Comparison of ENCODE assay signal across 8 mouse cellular contexts in the genomic region with DNA sequence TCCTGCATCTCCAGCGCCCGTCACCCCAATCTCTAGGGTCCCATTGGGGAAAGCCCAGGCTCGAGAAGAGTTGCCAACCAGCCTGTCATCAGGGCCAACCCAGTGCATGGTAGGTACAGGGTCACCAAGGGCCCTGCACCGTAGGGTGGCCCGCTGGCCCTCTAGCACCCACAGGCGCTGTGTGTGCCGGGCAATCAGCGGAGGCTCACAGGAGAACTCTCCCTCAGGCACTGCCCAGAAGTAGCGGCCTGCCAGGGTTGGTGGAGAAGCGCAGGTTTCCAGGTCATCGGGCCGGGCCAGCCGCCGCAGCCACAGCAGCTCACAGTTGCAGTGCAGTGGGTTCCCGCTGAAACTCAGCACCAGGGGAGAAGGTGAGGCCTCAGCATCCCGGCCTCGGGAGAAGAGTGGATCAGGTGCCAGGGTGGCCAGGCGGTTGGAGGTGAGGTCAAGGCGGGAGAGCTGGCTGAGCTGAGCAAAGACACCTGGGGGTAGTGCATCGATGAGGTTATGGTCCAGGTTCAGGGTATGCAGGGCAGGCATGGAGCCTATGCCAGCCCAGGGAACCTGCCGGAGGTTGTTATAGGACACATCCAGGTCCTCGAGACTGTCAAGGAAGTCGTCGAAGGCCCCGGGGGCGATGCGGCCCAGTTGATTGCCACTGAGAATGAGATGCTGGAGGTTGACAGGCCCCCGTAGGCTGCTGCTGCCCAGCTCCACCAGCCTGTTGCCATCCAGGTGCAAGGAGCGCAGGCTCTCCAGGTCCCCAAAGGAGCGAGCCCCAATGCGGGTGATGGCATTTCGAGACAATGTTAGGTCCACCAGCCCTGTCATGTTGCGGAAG. TPM values are rescaled to one million over a fixed set of nuclear protein-coding genes. Genes with fewer than 3 reads are reported as not detected.
DNase-seq lines count a peak whose midpoint lies in the region; ATAC-seq and TF ChIP-seq lines count a peak whose summit lies in the region.

No protein-coding gene starts in this region.

- H3K4me3 ChIP-seq in heart, embryonic 11.5 days (ENCODE audit: low read depth, low read length): peak overlapping the region; percentile 91; the same call in 1 of the 2 replicates
- peak overlapping the region; percentile 95 for H3K4me3 ChIP-seq in midbrain, embryonic 10.5 days
- no peak overlapping the region for H3K4me3 ChIP-seq in midbrain, embryonic 11.5 days (ENCODE audit: low read depth, low read length)
- peak overlapping the region; percentile 79 for H3K4me3 ChIP-seq in intestine, postnatal 0 days (ENCODE audit: low read depth, low read length)
- peak overlapping the region; percentile 84; the same call in 1 of the 2 replicates for H3K4me3 ChIP-seq in stomach, embryonic 16.5 days (replicated peaks; ENCODE audit: low read length)

- no peak for ATAC-seq in heart, embryonic 11.5 days (replicated peaks; ENCODE audit: insufficient number of reproducible peaks, low FRiP score, low TSS enrichment)
- no peak for ATAC-seq in midbrain, embryonic 11.5 days (ENCODE audit: low FRiP score)
- ATAC-seq in intestine, postnatal 0 days: no peak
- no peak for ATAC-seq in stomach, embryonic 16.5 days (ENCODE audit: insufficient read depth, low FRiP score)

- H3K27ac ChIP-seq in heart, embryonic 11.5 days (ENCODE audit: low read depth, low read length): no peak overlapping the region
- peak overlapping the region; percentile 98; the same call in 1 of the 2 replicates for H3K27ac ChIP-seq in midbrain, embryonic 10.5 days (replicated peaks)
- H3K27ac ChIP-seq in midbrain, embryonic 11.5 days (ENCODE audit: low read depth, low read length): no peak overlapping the region
- 0 out of 2 replicates have a peak overlapping the region, but pooled peaks have one; percentile 75 for H3K27ac ChIP-seq in intestine, postnatal 0 days (ENCODE audit: low read depth, low read length)
- H3K27ac ChIP-seq in stomach, embryonic 16.5 days (ENCODE audit: low read length): no peak overlapping the region; the same call in 1 of the 2 replicates

- intact Hi-C loops in heart, postnatal 25 days (cut with DNase I): no loop called here

- H3K9me3 ChIP-seq in heart, embryonic 11.5 days (replicated peaks; ENCODE audit: control insufficient read depth, low read length): no peaks in the 10 kb centered on the region
- H3K9me3 ChIP-seq in midbrain, embryonic 10.5 days (replicated peaks): no peaks in the 10 kb centered on the region
- H3K9me3 ChIP-seq in midbrain, embryonic 11.5 days (ENCODE audit: control insufficient read depth, low read length): no peaks in the 10 kb centered on the region
- H3K9me3 ChIP-seq in intestine, postnatal 0 days (ENCODE audit: control insufficient read depth): no peaks in the 10 kb centered on the region
- no peaks in the 10 kb centered on the region for H3K9me3 ChIP-seq in stomach, embryonic 16.5 days (replicated peaks; ENCODE audit: control insufficient read depth, low read length)

- WGBS in heart, embryonic 11.5 days (ENCODE audit: insufficient replicate concordance): 89% methylated on average over 33 of the region's 33 CpGs
- 91% methylated on average over 33 of the region's 33 CpGs for WGBS in midbrain, embryonic 10.5 days
- WGBS in midbrain, embryonic 11.5 days: 90% methylated on average over 33 of the region's 33 CpGs
- 84% methylated on average over 33 of the region's 33 CpGs for WGBS in intestine, postnatal 0 days
- 88% methylated on average over 33 of the region's 33 CpGs for WGBS in stomach, embryonic 16.5 days

- H3K9ac ChIP-seq in heart, embryonic 11.5 days (ENCODE audit: low read depth, low read length): no peak overlapping the region
- H3K9ac ChIP-seq in midbrain, embryonic 11.5 days (ENCODE audit: low read length): no peak overlapping the region; the same call in 1 of the 2 replicates
- peak overlapping the region; percentile 69; the same call in 1 of the 2 replicates for H3K9ac ChIP-seq in intestine, postnatal 0 days (ENCODE audit: low read depth, low read length)
- H3K9ac ChIP-seq in stomach, embryonic 16.5 days (ENCODE audit: low read length): peak overlapping the region; percentile 95

- peak overlapping the region; percentile 91 for H3K4me2 ChIP-seq in heart, embryonic 11.5 days
- H3K4me2 ChIP-seq in midbrain, embryonic 11.5 days: no peak overlapping the region; the same call in 1 of the 2 replicates
- peak overlapping the region; percentile 98 for H3K4me2 ChIP-seq in intestine, postnatal 0 days (replicated peaks; ENCODE audit: low read depth)
- H3K4me2 ChIP-seq in stomach, embryonic 16.5 days (ENCODE audit: low read depth, low read length): peak overlapping the region; percentile 82

- peaks cover 15% of the 10 kb centered on the region for H3K4me1 ChIP-seq in heart, embryonic 11.5 days (ENCODE audit: control insufficient read depth, insufficient read depth, low read length)
- H3K4me1 ChIP-seq in midbrain, embryonic 10.5 days: peaks cover 54% of the 10 kb centered on the region
- peaks cover 12% of the 10 kb centered on the region for H3K4me1 ChIP-seq in midbrain, embryonic 11.5 days (ENCODE audit: control insufficient read depth, insufficient read depth, low read length)
- H3K4me1 ChIP-seq in intestine, postnatal 0 days (replicated peaks; ENCODE audit: control insufficient read depth, insufficient read depth, low read length): peaks cover 3% of the 10 kb centered on the region; the same call in 1 of the 2 replicates
- peaks cover 16% of the 10 kb centered on the region; the same call in 1 of the 2 replicates for H3K4me1 ChIP-seq in stomach, embryonic 16.5 days (ENCODE audit: control insufficient read depth, insufficient read depth, low read length)

- peaks cover 12% of the 10 kb centered on the region for H3K36me3 ChIP-seq in heart, embryonic 11.5 days (ENCODE audit: control insufficient read depth, insufficient read depth, low read length)
- peaks cover 33% of the 10 kb centered on the region for H3K36me3 ChIP-seq in midbrain, embryonic 10.5 days
- peaks cover 9% of the 10 kb centered on the region for H3K36me3 ChIP-seq in midbrain, embryonic 11.5 days (ENCODE audit: control insufficient read depth, insufficient read depth, low read length)
- peaks cover 25% of the 10 kb centered on the region; the same call in 1 of the 2 replicates for H3K36me3 ChIP-seq in intestine, postnatal 0 days (ENCODE audit: control insufficient read depth, insufficient read depth)
- peaks cover 8% of the 10 kb centered on the region; the same call in 1 of the 2 replicates for H3K36me3 ChIP-seq in stomach, embryonic 16.5 days (ENCODE audit: control insufficient read depth, insufficient read depth, low read length)

- no peak for DNase-seq in heart, postnatal 25 days (ENCODE audit: low spot score)
- DNase-seq in midbrain, embryonic 10.5 days (ENCODE audit: low spot score): no peak
- no peak for DNase-seq in midbrain, embryonic 11.5 days (ENCODE audit: low spot score, missing footprints)
- DNase-seq in gastrocnemius, postnatal 10 days: no peak
- DNase-seq in adrenal gland, postnatal 36 days: no peak

- TF ChIP-seq CTCF in intestine, postnatal 0 days (IDR thresholded peaks at IDR 0.05; ENCODE audit: low read depth): no peak

- peaks cover 7% of the 10 kb centered on the region; the same call in 1 of the 2 replicates for H3K27me3 ChIP-seq in heart, embryonic 11.5 days (ENCODE audit: control insufficient read depth, insufficient read depth, low read length)
- peaks cover 18% of the 10 kb centered on the region for H3K27me3 ChIP-seq in midbrain, embryonic 10.5 days (ENCODE audit: low read depth, poor library complexity, severe bottlenecking)
- peaks cover 2% of the 10 kb centered on the region; the same call in 1 of the 2 replicates for H3K27me3 ChIP-seq in midbrain, embryonic 11.5 days (ENCODE audit: control insufficient read depth, insufficient read depth, low read length)
- no peaks in the 10 kb centered on the region for H3K27me3 ChIP-seq in intestine, postnatal 0 days (replicated peaks; ENCODE audit: control insufficient read depth, insufficient read depth, low read length)
- H3K27me3 ChIP-seq in stomach, embryonic 16.5 days (ENCODE audit: control insufficient read depth, insufficient read depth, low read length): no peaks in the 10 kb centered on the region

RNA-seq across cellular contexts. Expression of gene Lrfn4, which starts 1.8 kb away (rescaled TPM):
- 4.7 TPM in 2 replicates for polyA plus RNA-seq in heart, embryonic 11.5 days (2014; fragmentation: Nextera tagmentation; extraction: Ambion mirVana)
- 10 to 100 TPM in 1 of 2 experiments, 1 to 10 TPM in 1; 9.5 to 10.5 TPM for total RNA-seq in heart, postnatal 25 days (2021)
- 5.6 and 6.5 TPM in 2 replicates for polyA plus RNA-seq in midbrain, embryonic 10.5 days (2016; fragmentation: Nextera tagmentation; extraction: Ambion mirVana)
- polyA plus RNA-seq in midbrain, embryonic 11.5 days (2014; fragmentation: Nextera tagmentation; extraction: Ambion mirVana): 7.5 and 7.6 TPM in 2 replicates
- polyA plus RNA-seq in intestine, postnatal 0 days (2015; fragmentation: Nextera tagmentation; extraction: Ambion mirVana): 4.6 and 4.8 TPM in 2 replicates
- 2.1 and 2.5 TPM in 2 replicates for polyA plus RNA-seq in stomach, embryonic 16.5 days (2015; fragmentation: Nextera tagmentation; extraction: Ambion mirVana)
- 1 to 10 TPM; 5.1 to 7.1 TPM for total RNA-seq in gastrocnemius, postnatal 10 days (2021)
- total RNA-seq in adrenal gland, postnatal 36 days (2021): 1 to 10 TPM; 5.5 to 6.9 TPM

RNA-seq across cellular contexts. Expression of gene Rce1, which starts 11.8 kb away (rescaled TPM):
- 39.0 and 39.9 TPM in 2 replicates for polyA plus RNA-seq in heart, embryonic 11.5 days (2014; fragmentation: Nextera tagmentation; extraction: Ambion mirVana)
- total RNA-seq in heart, postnatal 25 days (2021): 10 to 100 TPM; 10.9 to 11.1 TPM
- polyA plus RNA-seq in midbrain, embryonic 10.5 days (2016; fragmentation: Nextera tagmentation; extraction: Ambion mirVana): 80.7 and 87.0 TPM in 2 replicates
- polyA plus RNA-seq in midbrain, embryonic 11.5 days (2014; fragmentation: Nextera tagmentation; extraction: Ambion mirVana): 61.0 and 68.7 TPM in 2 replicates
- 37.0 and 37.4 TPM in 2 replicates for polyA plus RNA-seq in intestine, postnatal 0 days (2015; fragmentation: Nextera tagmentation; extraction: Ambion mirVana)
- polyA plus RNA-seq in stomach, embryonic 16.5 days (2015; fragmentation: Nextera tagmentation; extraction: Ambion mirVana): 64.7 and 66.0 TPM in 2 replicates
- 10 to 100 TPM in 1 of 2 experiments, 1 to 10 TPM in 1; 8.8 to 10.1 TPM for total RNA-seq in gastrocnemius, postnatal 10 days (2021)
- 10 to 100 TPM; 36.2 to 38.3 TPM for total RNA-seq in adrenal gland, postnatal 36 days (2021)

Comparison
In these comparisons a context has a peak if more than half of its experiments do, and no peak if none do; other contexts are left out.
1. H3K27ac ChIP-seq: peak in midbrain, embryonic 10.5 days (single experiment) and intestine, postnatal 0 days (single experiment); none in heart, embryonic 11.5 days (single experiment), midbrain, embryonic 11.5 days (single experiment) and stomach, embryonic 16.5 days (single experiment).
2. H3K9ac ChIP-seq: peak in intestine, postnatal 0 days (single experiment) and stomach, embryonic 16.5 days (single experiment); none in heart, embryonic 11.5 days (single experiment) and midbrain, embryonic 11.5 days (single experiment).